Mouse (Mus musculus) thymus, postnatal 36 days (tissue): ENCODE measurements around the gene Ccdc148.

Experiments
- DNase-seq, 2 experiments: peaks; one replicate each; pipeline ENCODE4 v3.0.0; 2022; ENCODE audit warnings: mixed read lengths in 2 of 2

The Ccdc148 gene

DNA sequence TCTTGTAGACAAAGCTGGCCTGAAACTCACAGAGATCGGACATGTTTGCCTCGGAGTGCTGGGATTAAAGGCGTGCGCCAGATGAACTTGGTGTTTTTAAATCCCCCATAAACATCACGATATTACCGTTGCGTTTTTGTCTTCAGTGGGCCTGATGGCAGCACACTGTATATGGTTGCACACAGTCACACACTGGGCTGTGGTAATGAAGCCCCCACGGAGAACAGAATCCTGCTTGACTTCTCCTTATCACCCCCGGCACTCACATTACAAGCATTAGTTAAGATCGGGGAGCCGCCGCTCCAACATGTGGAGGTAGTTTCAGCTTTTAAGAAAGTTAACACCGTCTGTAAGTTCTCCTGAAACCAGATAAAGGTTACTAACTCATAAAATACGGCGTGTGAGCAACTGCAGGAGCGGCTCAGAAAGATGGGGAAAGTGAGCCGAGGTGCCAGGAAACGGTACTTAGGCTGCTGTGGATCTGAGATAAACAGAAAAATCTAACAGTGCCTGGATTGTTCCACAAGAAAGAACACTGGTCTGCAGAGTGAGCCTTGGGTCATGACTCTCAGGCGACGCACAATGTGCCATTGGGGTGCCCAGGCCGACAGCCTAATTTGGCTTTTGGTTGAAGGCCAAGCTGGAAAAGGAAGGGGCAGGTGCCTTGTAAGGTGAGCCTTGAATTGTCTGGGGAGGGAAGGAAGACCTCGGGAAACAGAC is 117.0 kb downstream of the Ccdc148 start:
- DNase-seq, result no peak

DNA sequence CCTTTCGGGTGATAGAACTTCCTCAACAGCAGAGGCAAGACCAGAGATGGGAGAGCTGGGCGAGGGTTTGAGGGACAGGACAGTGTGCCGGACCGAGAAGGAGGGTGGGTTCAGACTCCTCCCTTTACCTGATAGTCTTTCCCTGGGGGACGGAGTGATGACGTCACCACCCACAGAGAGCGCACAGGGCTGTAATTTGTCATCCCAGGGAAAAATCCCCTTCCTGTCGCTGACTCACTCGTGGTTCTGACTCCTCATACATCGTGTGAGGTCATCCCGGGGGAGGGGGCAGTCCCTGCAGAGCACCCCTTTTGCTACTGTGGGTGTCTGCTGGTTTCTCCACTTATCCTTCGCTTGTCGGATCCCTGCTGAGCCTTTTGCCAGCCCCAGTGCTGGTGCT is 117.9 kb downstream of the Ccdc148 start:
- no peak for DNase-seq

DNA sequence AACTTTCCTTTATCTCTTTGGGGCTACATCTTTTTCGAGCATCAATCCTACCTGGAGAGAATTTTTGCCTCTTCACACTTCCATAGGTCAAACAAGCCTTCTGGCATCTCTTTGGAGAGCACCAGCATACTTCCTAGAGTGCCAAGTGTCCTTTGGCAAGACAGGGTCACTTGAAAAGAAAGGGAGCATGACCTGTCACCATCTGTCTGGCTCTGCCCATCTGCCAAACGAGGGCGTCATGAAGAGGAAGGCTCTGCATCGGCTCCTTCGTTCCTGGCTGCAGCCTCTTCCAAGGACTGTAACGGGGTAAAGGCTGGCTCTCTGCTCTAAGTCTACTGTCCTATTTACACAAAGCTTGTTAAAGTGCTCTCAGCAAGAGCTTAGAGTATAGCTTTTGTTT is 124.0 kb downstream of the Ccdc148 start:
- no peak for DNase-seq

DNA sequence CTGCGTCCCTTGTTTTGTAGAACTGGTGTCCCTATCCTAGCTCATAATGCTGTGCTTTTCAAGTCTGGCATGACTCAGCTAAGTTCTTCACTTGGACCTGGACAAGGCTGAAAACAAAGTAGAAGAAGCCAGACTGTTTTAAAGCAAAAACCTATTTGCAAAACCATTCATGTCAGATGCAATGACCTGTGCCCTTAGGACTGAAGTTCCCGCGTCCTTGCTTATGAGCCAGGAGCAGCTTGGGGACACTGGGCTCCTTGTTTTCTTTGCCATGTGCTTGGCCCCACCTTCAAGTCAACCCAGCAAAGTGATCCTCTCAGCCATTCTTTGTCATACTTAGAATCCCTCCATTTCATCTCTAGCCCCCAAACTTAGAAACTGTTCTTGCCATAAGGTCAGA is 125.3 kb downstream of the Ccdc148 start:
- DNase-seq, result no peak

DNA sequence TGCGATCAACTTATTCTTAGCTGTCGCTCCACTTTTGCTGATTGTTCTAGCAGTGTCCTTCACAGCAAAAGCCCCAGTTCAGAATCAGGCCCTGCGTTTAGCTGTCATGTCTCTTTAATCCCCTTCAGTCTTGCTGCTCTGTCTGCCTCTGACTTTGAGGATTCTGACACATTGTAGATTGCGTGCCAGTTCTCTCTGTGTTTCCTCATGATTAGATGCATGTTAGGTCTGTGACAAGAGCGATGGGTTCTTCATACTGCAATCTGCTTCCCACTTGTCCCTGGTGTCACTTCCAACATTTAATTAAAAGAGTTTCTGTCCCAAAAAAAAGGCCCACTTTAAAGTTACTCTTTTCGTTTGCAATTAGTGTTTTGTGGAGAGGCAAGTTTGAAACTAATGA is 126.2 kb downstream of the Ccdc148 start:
- no peak for DNase-seq

DNA sequence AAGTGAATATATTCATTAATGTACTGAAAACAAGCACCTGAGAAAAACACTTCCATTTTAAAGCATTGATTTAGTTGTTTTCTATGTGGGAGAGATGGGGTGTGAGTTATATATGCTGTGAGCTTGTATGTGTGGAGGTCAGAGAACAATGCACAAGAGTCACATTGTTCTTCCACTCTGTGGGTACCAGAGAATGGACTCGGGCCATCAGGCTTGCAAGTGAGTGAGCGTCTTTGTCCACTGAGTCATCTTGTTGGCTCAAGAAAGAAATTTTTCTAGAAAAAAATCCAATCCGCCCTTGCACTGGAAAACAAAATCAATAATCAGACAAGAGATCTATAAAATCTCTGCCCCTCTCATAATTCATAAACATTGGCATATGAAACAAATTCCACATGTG is 135.9 kb downstream of the Ccdc148 start:
- DNase-seq, result no peak

DNA sequence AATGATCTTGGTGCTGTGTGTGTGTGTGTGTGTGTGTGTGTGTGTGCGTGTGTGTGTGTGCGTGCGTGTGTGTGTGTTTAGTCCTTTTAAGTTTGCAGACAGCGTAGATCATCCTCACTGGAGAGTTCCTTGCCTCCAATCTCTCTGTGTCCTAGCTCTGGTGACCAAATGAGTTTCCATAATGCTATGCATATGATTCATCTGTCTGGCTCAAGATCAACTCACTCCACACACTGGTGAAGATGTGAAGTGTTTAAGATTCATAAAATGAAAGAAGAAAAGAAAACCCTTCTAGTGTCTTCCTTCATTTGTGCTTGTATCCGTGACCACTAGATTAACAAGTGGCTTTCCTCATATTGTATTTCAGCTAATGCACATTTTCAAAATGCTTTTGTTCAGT is 153.1 kb downstream of the Ccdc148 start:
- no peak for DNase-seq

DNA sequence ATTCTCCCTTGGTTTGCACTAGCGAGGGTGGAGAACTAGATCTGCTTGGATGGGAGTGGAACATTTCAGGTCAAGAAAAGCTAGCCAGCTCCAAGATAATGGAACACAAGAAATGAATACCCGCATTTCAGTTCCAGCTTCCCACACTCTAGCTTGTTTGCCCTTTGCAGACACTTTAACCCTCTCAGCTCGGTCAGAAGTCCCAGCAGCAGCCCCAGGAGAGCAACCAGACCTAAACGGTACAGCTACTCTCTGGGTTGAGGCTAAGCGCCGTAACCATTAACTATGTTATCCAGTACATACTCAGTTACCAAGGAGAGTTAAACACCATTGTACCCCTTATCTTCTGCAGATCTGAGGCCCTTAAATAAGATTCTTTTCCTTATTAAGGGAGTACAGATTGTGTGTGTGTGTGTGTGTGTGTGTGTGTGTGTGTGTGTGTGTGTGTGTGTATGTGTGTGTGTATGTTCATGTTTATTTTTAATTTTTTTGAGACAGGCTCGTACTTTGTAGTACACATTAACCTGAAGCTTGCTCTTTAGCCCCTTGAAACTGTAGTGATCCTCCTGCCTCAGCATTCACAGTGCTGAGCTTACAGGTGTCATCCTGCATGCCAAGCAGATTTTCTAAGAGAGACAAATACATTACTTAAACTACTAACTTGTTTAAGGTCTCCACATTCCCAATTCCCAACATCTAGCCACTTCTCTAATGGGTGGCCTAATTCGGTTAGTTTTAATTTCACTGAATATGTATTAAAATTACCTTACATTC is 153.7 kb downstream of the Ccdc148 start:
- no peak for DNase-seq

DNA sequence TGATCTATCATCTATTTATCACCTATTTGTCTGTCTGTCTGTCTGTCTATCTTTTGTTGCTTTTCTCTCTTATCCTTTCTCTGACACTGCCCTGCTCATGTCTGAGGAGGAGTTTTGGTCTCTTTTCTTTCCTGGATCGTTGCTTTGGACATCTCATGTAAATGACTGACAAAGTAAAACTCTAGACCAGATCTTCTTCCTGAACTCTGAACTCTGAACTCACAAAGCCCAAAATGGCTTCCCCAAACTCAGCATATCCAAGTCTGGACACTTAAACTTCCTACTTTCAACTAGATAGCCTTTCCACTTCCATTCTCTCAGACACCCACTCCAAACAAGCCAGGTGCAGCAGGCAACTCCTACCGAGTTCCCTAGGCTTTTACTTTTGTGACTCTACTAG is 163.3 kb downstream of the Ccdc148 start:
- no peak for DNase-seq

DNA sequence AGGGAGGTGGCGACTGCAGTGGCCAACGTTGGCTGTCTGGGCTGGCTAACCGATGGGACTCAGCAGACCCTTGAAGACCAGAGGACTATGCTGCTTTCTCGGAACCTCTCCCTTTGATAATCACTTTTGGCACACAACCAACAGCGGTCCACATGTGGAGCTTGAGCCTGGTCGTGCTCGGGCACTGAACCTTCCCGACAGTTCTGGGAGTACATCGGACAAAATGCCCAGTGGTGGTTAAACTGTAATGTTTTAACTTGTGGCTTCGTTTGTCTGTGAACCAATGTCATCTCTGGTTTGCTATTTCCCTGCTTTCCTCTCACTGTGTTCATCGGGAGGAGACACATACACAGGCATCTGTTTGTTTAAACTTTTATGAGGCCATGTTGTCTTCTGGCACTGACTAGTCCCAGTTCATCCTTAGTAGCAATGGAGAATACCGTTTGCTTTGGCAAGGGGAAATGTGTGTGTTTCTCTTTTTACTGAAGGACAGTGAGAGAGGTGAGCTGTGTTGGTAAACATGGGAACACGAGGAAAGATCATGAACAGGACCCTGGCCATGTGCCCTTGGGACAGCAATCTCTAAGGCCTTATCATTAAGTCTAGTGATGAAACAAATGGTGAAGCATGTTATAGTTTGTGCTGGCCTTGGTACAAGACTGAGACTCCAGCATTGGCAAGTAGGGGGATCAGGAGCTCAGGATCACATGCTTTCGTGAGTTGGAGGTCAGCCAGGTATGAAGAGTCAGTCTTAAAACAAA is 167.9 kb downstream of the Ccdc148 start:
- DNase-seq, result no peak

DNA sequence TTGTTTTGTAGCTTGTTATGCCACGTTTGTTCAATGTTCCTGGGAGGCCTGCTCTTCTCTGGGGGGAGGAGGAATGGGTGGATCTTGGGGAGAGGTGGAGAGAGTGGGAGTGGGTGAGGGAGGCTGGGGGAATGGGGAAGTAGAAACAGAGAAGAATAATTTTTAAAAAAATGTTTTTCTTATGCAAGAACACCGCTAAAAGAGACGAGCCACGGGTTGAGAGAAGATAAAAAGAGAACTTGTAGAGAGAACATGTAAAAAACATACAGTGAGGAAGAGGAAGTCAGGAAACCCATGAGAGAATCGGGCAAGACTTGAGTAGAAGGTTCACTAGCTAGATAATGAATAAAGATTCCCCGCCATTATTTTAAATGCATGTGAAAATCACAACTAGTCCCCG is 182.4 kb downstream of the Ccdc148 start:
- no peak for DNase-seq

DNA sequence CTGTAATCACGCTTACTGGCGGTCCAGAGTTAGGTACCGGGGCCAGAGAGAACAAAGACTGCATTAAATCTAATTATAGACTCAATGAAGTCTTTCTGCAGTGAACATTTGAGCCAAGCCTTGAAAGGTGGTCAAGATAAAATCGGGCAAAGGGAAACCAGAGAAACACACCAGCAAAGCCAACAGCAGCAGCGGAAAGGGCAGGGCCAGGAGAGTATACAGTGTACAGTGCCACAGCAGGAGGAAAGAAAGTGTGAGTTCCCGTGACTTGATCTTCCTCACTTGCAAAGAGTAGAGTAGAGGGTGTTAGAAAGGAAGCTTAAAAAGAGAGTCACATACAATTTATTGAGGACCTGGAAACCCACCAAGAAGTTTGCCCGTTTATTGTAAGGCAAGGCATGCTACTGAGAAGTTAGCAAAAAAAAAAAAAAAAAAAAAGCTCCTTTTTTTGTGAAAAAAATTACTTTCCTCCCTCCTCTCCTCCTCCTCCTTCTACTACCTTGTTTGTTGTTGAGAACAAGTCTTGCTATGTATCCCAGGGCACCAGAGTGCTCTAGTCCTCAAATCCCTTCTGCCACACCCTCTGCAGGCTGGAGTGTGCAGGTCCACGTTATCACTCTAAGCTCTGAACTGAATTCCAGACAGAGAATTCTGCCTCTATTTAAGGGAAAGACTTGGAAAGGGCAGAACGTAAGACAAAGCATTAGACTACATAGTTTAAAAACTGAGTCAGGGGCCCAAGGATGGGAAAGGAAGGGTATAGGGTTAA is 188.8 kb downstream of the Ccdc148 start:
- no peak for DNase-seq

DNA sequence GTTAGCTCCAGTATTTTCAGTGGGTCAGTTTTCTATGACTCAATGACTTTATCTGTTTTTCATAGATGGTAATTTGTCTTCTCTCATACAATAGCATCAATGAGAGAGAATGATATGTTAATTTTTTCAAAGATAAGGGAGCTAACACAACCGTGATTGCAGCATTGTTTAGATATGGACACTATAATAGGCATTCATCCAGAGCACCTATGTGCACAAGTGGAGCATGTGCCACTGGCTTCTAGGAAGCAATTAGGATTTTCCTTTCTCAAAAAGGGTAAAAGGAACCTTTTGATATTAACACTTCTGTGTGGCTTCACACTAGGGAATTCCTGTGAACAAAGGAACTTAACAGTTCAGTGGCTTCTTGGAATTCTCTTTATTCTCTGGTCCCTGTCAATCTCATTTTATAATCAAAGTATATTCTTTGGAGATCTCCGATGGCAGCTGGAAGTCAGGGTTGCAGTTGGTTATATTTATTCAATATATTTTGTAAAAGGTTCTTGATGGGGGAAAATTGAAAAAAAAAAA is 203.6 kb downstream of the Ccdc148 start:
- no peak for DNase-seq

DNA sequence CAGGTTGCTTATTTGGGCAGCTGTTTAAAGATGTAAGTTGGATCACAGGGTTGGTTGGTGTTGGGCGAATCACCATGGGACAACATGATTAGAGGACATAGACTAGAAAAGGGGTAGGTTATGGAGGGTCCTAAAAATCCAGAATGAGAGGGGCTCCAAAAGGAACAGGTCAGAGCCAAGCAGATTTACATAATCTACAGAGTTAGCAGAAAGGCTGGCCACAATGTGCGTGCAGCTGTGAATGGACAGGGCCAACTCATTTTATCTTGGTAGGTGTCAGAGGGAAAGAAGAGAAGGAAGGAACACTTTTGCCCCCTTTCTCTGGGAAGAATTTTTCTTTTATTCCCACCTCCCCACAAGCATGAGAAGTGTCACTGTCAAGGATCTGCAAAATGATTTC is 204.1 kb downstream of the Ccdc148 start:
- no peak for DNase-seq

DNA sequence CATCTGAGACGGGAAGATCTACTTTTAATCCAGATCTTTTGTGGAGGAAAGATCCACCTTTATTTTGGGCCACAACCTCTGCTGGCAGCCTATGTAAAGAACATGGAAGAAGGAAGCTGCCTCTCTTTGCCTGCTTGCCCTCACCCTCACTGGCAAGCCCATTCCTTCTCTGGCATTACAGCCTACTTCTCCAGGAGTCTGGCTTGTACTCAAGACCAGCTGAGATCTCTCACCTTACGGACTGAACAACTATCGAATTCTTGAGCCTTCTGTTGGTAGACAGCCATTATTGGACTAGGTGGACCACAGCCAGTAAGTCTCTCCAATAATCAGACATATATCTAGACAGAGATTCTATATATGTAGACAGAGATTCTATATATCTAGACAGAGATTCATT is 208.4 kb downstream of the Ccdc148 start:
- no peak for DNase-seq

DNA sequence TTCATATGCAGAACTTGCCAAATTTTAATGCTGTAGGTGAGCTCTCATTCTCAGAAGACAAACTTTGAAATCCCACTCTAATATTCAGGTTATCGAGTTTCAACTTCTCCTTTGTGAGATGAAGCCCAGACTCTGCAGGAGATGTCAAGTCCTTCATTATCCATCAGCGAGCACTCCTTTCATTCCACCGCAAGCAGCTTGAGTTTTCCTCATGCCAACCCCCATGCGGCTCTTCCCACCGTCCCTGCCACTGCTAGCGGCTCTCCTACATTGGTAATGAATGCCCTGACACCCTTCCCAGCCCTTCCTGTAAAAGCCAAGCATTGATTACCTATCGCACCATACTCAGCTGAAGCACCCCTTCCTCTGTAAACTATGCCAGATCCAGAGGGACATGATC is 211.7 kb downstream of the Ccdc148 start:
- DNase-seq, result no peak

DNA sequence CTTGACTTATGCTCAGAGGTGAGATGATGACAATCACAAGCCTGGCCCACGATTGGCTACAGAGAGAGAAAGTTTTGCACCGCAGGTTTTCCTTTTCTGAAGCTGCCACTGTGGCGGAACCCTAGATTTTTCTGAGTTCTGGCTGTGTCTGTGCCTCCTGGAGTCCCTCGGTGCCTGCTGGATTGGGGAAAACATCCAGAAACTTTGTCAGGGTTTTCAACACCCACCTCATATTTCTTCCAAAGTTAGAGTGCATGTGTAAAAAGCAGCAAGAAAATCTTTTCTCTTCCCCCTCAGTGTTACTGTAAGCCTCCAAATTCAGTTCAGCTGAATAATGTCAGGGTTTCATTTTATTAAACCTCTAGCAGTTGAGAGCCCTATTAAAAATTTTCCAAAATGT is 219.1 kb downstream of the Ccdc148 start:
- no peak for DNase-seq

DNA sequence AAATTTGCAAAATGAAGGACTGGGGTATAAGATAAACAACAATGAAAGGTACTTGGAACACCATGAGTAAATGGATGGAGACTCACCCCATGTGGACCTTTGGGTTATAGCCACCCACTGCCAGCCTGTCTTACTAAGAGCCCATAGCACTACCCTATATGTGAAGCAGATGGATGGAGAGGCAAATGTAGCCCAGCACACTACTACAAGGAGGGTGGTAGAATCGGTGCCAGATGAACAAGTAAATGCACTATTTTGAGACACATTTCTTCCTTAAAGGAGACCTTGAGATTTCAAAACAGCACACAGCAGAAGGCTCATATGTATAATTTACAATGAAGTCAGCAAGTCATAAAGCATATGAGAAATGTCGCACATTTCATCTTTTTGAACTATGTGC is 234.9 kb downstream of the Ccdc148 start:
- DNase-seq, result no peak

DNA sequence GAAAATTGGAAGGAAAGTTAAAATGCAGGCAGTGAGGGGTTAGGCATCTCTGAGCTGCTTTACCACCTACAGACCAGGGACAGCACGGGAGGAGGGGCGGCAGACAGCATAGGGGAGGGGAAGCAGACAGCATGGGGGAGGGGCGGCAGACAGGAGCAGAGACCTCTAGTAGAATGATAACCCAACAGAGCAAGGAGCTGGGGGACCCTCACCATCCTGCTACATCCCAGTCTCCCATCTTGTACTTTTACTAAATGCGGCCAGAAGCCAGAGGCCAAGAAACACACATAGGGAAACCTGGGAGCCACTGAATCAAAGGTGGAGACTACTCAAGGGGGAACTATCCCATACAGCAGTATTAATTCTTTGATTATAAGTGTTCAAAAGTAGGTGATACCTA is 242.1 kb downstream of the Ccdc148 start:
- no peak for DNase-seq

DNA sequence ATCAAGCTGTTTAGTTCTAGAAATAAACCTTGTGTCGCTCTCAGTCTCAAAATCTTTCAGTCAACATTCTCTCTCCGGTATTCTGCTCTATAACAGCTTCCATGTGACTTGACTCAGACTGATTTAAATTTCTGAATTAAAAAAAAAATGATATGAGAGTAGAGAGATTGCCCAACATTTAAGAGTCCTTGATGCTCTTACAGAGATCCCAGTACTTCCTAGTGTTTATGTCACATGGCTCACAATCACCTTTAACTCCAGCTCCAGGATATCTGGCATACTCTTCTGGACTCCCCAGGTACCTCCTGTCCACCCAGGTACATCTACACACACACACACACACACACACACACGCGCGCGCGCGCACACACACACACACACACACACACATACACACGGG is 248.1 kb downstream of the Ccdc148 start:
- no peak for DNase-seq

DNA sequence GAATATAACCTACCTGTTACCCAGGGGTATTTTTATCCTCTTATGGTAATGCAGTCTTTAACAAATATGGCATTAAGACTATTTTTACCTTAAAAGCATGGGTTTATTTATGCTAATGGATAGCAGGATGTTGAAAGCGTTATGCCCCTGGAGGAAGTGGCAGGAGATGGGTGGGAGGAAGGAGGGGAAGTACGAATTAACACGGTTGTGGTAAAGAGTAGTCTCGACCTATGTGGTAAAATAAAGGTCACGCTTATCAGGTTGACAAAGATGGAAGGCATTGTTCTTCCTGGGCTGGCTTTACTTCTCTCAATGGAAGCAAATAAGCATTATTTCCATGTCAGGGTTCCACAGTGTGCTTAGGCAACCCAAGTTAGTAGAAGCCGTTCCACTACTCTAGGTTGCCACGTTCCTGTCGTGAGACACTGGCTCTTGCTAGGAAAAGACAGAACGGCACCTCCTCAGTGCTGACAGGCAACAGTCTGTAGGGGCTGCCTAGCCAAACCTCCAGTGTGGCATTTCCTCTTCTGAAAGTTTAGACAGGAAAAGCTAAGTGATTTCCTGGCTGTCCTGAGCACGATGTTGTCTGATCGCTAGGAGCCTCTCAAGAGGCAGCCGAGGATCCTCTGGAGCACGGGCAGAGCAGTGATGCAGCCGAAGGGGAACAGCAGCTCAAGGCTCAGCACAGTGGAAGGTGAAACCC is 253.5 kb downstream of the Ccdc148 start:
- peak; percentile 19 to 25 for DNase-seq

DNA sequence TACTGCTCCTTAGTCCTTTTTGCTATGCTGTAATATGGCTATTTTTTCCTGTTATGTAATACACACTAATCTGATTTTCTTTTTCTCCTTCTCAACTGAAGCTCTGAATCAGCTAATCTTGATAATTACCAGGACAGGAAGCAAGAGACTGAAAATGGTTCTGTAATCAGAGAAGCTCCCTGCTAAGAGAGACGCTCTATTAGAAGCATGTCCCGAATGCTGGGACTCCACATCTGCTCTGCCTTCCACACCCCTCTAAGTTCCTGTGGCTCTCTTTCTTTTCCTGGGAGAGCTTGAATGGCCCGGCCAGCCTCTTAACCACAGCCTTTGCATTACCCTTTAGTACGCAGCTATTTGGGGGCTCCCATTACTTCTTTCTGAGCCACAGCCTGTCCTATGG is 255.4 kb downstream of the Ccdc148 start:
- DNase-seq, result no peak
